ENCODE assay signal across 29 mouse cellular contexts in genomic region chr5:43783996-43784395, GRCm38 (mm10). TPM values are rescaled to one million over a fixed set of nuclear protein-coding genes. Genes with fewer than 3 reads are reported as not detected.
"Had no signal": no experiment of that assay in that cellular context is flagged by ENCODE, and none has a peak within 500 bp of the region (broad histone marks: within the 10 kb centered on the region; RNA-seq: fewer than 3 reads in every experiment).

No protein-coding gene starts in this region.

- H3K4me3 ChIP-seq: heart, adult 2 months; heart, embryonic 13.5 days; heart, embryonic 15.5 days; hindbrain, embryonic 13.5 days; hindbrain, embryonic 15.5 days; layer of hippocampus, adult 2 months; left cerebral cortex, adult 2 months; limb, embryonic 10.5 days; limb, embryonic 12.5 days; liver, embryonic 13.5 days had no signal

- DNase-seq: gastrocnemius, postnatal 14 days; gastrocnemius, postnatal 36 days; heart, adult 11 months; heart, adult 2 months; heart, postnatal 14 days; heart, postnatal 36 days; kidney, adult 18-20 months; kidney, adult 8-10 months; kidney, postnatal 10 days; kidney, postnatal 25 days; kidney, postnatal 4 days; liver; liver, embryonic 13.5 days had no signal

- H3K36me3 ChIP-seq: heart, embryonic 15.5 days; hindbrain, embryonic 13.5 days; hindbrain, embryonic 15.5 days; limb, embryonic 12.5 days; liver, embryonic 13.5 days had no signal

- H3K27ac ChIP-seq: heart, adult 2 months; heart, embryonic 13.5 days; heart, embryonic 15.5 days; hindbrain, embryonic 13.5 days; hindbrain, embryonic 15.5 days; hindbrain, postnatal 0 days; layer of hippocampus, adult 2 months; left cerebral cortex, adult 2 months; limb, embryonic 10.5 days; limb, embryonic 12.5 days; liver, embryonic 13.5 days had no signal

- H3K9ac ChIP-seq: heart, embryonic 13.5 days; heart, embryonic 15.5 days; hindbrain, embryonic 13.5 days; hindbrain, embryonic 15.5 days; limb, embryonic 12.5 days; liver, embryonic 13.5 days had no signal

- ATAC-seq: hindbrain, postnatal 0 days had no signal

- H3K9me3 ChIP-seq: heart, embryonic 13.5 days; heart, embryonic 15.5 days; hindbrain, embryonic 13.5 days; hindbrain, embryonic 15.5 days; limb, embryonic 10.5 days; limb, embryonic 12.5 days; liver, embryonic 13.5 days had no signal

- H3K4me2 ChIP-seq: heart, embryonic 11.5 days; heart, embryonic 13.5 days; heart, embryonic 15.5 days; hindbrain, embryonic 13.5 days; hindbrain, embryonic 15.5 days; limb, embryonic 12.5 days; liver, embryonic 11.5 days; liver, embryonic 13.5 days had no signal

- H3K27me3 ChIP-seq: heart, embryonic 13.5 days; heart, embryonic 15.5 days; hindbrain, embryonic 13.5 days; hindbrain, embryonic 15.5 days; limb, embryonic 12.5 days; liver, embryonic 13.5 days had no signal

RNA-seq across cellular contexts. Expression of gene Bst1, which starts 34.7 kb away (rescaled TPM):
- total RNA-seq: gastrocnemius, adult 18-20 months; gastrocnemius, adult 8-10 months; hindbrain, postnatal 0 days; layer of hippocampus, adult 2 months; layer of hippocampus, postnatal 25 days; left cerebral cortex, adult 2 months; left cerebral cortex, postnatal 36 days had no signal
- polyA plus RNA-seq: hindbrain, embryonic 11.5 days; hindbrain, embryonic 13.5 days; limb, embryonic 12.5 days had no signal
